Mouse (Mus musculus) adrenal gland, postnatal 25 days (tissue): Measurements from ENCODE around the gene Rhbdl1. TPM values are rescaled to one million over a fixed set of nuclear protein-coding genes. Genes with fewer than 3 reads are reported as not detected.
"Not testable (repeated sequence)": the region's sequence is repeated elsewhere in the genome, so short reads cannot be mapped to it uniquely, and the experiment has no call there.

Experiments
- DNase-seq: peaks from one replicate; pipeline ENCODE4 v3.0.0; 2021; ENCODE audit warnings: mixed read lengths
- total RNA-seq: library from RNA; stranded (reverse); gene quantifications from 2 replicates; pipeline ENCODE4 v1.2.3, GENCODE M21; 2021

Rhbdl1 gene
- total RNA-seq, 1 experiment from 2014 or later, result 20.2 TPM

- no peak for DNase-seq
These were observed 11.0 kb downstream of the Rhbdl1 start for GRCm38 (mm10) chr17:25825984-25826570.

GRCm38 (mm10) chr17:25825311-25825710, 11.8 kb downstream of the Rhbdl1 start:
- DNase-seq, result no peak

DNA sequence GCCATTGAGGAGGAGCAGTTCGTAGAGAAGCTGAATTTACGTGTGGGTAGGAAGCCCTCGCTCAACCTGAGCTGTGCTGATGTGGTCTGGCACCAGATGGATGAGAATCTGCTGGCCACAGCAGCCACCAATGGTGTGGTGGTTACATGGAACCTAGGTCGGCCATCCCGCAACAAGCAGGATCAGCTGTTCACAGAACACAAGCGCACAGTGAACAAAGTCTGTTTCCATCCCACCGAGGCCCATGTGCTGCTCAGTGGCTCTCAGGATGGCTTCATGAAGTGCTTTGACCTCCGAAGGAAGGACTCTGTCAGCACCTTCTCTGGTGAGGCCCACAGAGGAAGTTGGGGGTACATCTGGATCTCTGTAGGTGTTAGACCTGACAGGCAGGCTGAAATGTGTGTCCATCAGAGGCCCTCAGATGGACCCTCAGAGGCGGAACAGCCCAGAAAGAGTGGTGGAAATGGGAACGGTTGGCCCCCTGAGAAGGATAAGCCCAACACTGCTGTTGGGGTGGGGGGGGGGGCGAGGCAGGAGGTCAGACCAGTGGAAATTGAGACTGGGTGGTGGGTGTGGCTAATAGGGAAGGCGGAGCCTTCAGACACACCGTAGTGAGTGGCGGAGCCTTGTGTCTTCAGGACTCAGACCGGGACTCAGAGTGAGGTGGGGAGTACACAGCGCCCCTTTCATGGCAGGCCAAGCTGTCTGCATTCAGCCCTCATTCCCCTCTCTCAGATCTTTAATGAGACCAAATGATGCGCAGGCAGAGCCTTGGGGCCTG, 12.5 kb downstream of the Rhbdl1 start:
- DNase-seq, result no peak

DNA sequence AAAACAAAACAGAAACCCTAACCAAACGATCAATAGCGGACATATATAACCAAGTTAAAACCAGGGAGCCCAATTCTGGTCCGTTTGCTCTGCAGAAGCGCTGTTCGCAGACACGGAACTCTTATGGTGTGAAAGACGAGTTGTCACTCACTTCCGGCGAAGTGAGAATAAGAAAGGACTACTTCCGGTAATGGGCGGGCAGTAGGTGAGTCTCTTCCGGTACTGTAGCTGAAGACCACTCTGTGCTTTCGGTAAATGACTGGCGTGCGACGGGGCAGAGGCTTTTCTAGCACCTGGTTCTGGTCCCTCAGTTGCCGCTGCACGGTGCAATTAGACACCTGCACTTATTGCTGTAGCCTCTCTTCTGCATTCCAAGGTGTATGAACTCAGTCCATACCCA, 13.6 kb downstream of the Rhbdl1 start, which contains the start of gene Wdr24:
Gene Wdr24 (plus strand): TSS at position 176 of the 400 bp plus-strand sequence.
- DNase-seq, result peak; percentile 59

- no peak for DNase-seq
These were observed 18.0 kb downstream of the Rhbdl1 start for GRCm38 (mm10) chr17:25818851-25819780.

DNA sequence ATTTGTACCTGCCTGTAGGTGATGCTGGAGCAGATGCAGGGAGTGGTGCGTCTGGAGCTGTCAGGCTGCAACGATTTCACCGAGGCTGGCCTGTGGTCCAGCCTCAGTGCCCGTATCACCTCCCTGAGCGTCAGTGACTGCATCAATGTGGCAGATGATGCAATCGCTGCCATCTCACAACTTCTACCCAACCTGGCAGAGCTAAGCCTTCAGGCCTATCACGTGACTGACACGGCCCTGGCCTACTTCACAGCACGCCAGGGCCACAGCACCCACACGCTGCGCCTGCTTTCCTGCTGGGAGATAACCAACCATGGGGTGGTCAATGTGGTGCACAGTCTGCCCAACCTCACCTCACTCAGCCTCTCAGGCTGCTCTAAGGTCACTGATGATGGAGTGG, 19.4 kb downstream of the Rhbdl1 start:
- DNase-seq, result no peak

- peak; percentile 89 for DNase-seq
These were observed 23.6 kb downstream of the Rhbdl1 start for GRCm38 (mm10) chr17:25813471-25813870.

DNA sequence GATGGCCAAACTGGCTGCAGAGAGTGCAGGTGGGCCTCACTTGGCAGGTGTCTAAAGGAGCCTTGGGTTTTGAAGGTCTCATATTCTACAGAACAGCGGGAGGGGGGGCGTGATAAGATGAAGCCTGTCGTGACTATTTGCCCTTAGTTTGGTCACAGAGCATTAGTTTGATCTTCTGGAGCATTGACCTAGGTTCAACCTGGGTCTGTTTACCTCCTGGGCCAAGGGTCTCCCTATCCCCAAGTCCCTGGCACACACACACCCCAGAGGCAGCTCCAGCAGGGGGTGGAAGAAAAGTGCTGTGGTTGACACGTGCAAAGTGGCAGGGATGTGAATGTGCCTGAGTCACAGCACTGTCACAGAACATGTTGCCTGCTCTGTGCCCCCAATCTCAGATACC, 26.2 kb downstream of the Rhbdl1 start:
- DNase-seq, result no peak

GRCm38 (mm10) chr17:25809606-25810340, 27.3 kb downstream of the Rhbdl1 start:
- DNase-seq, result no peak

DNA sequence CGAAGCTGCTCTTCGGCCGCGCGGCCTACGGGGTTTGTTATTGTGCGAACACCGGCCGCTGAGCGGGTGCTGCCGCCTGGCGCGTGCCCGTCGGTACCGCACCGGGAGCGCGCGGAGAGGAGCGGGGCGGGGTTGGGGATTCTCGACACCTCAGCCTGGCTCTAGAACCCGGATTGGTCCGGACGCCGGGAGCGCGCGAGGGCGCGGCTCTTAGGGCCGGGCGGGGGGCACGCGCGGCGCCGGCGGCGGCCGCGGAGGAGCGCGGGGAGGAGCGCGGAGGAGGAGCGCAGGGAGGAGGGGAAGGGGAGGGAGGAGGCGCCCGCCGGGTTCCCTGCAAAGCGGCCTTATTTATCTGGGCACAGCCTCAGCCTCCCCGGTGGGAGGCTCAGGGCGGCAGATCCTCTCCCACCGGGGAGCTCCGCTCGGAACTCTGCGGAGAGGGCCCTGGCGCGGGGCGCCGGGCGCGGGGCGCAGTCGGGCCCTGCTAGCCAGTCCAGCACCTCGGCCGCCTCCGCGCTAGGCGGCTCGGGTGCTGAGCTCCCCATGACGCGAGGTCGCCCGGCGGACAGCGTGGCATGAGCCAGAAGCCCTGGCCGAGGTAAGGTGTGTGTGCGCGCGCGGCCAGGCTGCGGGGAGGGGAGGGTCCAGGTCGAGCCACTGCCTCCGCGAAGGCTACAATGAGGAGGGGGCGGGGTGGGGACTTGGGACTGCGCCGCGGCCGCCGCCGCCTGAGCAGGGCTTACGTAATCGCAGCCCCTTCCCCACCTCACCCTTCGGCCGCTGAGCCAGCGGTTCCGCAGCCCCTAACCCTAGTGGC, 28.1 kb downstream of the Rhbdl1 start, which contains the start of gene Fbxl16:
Gene Fbxl16 (plus strand): TSS at position 297 of the 817 bp plus-strand sequence.
- peak; percentile 91 for DNase-seq

- DNase-seq, result no peak
These were observed 29.1 kb downstream of the Rhbdl1 start for GRCm38 (mm10) chr17:25808028-25808427.

GRCm38 (mm10) chr17:25807452-25807851, 29.6 kb downstream of the Rhbdl1 start:
- not testable (repeated sequence) for DNase-seq

- no peak for DNase-seq
These were observed 30.6 kb downstream of the Rhbdl1 start for GRCm38 (mm10) chr17:25806507-25806906.

GRCm38 (mm10) chr17:25802825-25803517, 34.1 kb downstream of the Rhbdl1 start:
- DNase-seq, result peak; percentile 87

GRCm38 (mm10) chr17:25801029-25801428, 36.1 kb downstream of the Rhbdl1 start:
- no peak for DNase-seq

DNA sequence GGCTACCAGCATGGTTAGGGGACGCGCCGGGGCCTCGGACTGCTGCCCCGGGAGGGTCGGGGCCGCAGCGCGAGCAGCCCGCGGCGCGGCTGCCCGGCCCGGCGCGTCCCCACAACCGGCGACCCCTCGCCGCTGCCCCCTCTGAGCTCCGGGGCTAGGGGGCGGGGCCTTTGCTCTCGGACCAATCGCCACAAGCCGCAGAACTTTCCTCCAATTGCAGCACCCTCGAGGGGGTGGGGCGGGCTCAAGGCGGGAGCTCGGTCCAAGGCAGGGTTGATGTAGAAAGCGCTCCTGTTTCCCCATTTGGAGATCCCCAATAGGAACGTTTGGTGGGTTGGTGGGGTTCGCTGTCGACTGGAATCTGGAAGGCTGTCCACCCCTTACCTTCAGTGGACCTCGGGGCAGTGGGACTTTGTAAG, 40.1 kb downstream of the Rhbdl1 start, which contains the start of gene Metrn:
Gene Metrn (minus strand): TSS at position 186 of the 419 bp plus-strand sequence.
- peak; percentile 92 for DNase-seq

DNA sequence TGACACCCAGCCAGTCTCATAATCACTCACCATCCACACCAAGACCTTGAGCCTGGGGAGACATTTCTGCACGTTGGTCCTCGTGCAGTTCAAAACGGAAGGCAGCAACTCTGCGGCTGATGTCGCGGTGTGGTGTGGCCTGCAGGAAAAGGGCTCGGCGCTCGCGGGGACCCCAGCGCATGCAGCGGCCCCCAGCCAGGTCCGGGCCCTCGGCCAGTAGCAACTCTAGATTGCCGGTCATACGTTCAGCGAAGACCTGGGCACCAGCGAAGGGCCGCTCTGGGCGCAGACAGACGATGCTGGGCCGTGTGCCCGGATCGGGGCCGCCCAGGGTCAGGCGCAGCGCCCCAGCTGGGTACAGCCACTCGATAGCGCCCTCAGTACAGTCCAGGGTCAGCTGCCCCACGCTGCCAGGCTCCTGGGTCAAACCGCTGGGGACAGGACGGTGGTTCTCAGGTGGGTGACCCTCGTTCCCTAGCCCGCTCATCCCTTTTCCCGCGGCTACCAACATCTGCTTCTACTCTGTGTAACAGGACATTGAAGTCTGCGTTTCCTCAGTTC, 40.8 kb downstream of the Rhbdl1 start:
- DNase-seq, result peak; percentile 47

- DNase-seq, result no peak
These were observed 41.4 kb downstream of the Rhbdl1 start, which contains the start of gene AC134908.4 for GRCm38 (mm10) chr17:25795609-25796092. Gene AC134908.4, minus strand, starts transcription at chr17:25795659.

- no peak for DNase-seq
These were observed 42.1 kb downstream of the Rhbdl1 start for GRCm38 (mm10) chr17:25794998-25795397.
